Mouse (Mus musculus): ENCODE measurements around the gene Lmo4. TPM values are rescaled to one million over a fixed set of nuclear protein-coding genes. Genes with fewer than 3 reads are reported as not detected.
A peak's percentile ranks its signal among the peaks of the same experiment; 100 is the strongest.

Lmo4 gene
- polyA plus RNA-seq, 1 experiment from 2014 or later, result 53.2 TPM

DNA sequence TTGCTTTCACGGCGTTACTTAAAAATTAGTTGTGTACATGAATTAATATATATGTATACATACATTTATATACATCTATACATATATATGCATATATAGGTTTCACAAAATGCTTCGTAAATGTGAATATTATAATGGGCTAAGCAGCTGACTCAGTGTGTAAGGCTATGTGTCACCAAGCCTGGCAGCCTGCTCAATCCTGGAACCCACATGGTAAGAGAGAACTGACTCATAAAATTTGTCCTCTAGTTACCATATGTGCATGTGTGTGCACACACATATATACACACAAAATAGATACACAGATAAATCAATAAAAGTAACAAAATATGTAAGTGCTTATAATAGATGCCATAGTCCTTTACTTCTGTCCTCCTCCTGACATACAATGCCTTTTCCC lies 56.8 kb downstream of the Lmo4 start:
- H3K4me1 ChIP-seq (replicated peaks; ENCODE audit: insufficient read depth, low read length), result no peaks in the 10 kb centered on the region
- no peak overlapping the region for H3K27ac ChIP-seq
- H3K4me2 ChIP-seq (ENCODE audit: low read length), result no peak overlapping the region
- H3K4me3 ChIP-seq (replicated peaks; ENCODE audit: low read depth, low read length), result no peak overlapping the region
- no peaks in the 10 kb centered on the region for H3K27me3 ChIP-seq (ENCODE audit: insufficient read depth, low read length)
- no peak for TF ChIP-seq CTCF (IDR thresholded peaks at IDR 0.05; ENCODE audit: low read depth)
- DNase-seq (ENCODE audit: low spot score), result no peak
- 95% methylated on average over 3 of the region's 3 CpGs for WGBS
- H3K9me3 ChIP-seq (replicated peaks; ENCODE audit: low read length), result no peaks in the 10 kb centered on the region
- no peak overlapping the region for H3K9ac ChIP-seq (ENCODE audit: low read depth, low read length)
- no peak for ATAC-seq (replicated peaks; ENCODE audit: low FRiP score, low read depth)
- H3K36me3 ChIP-seq (ENCODE audit: insufficient read depth, low read length), result no peaks in the 10 kb centered on the region

DNA sequence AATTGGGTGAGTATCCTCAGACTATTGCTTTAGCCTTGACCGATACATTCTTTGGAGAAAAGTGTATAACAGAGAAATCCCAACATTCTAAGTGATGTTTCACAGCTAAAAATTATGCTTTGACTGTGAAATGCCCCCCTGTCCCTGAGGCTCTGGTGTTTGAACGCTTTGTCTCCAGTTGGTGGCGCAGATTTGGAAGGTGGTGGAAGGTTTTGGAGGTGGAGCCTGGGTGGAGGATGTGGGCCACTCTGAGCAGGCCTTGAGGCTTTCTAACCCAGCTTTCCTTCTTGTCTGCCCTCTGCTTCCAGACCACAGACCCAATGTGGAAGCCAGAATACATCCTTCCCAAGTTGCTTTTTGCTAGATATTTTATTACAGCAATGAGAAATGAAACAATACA lies 57.8 kb downstream of the Lmo4 start:
- Histone ChIP-seq H3K4me3 (replicated peaks; ENCODE audit: low read depth, low read length) (no peak overlapping the region), H3K9me3 (replicated peaks; ENCODE audit: low read length) (no peaks in the 10 kb centered on the region), H3K4me2 (ENCODE audit: low read length) (no peak overlapping the region), H3K4me1 (replicated peaks; ENCODE audit: insufficient read depth, low read length) (no peaks in the 10 kb centered on the region), H3K9ac (ENCODE audit: low read depth, low read length) (no peak overlapping the region), H3K36me3 (ENCODE audit: insufficient read depth, low read length) (no peaks in the 10 kb centered on the region), H3K27ac (no peak overlapping the region), H3K27me3 (ENCODE audit: insufficient read depth, low read length) (no peaks in the 10 kb centered on the region)
- ATAC-seq (replicated peaks; ENCODE audit: low FRiP score, low read depth), result no peak
- TF ChIP-seq CTCF (IDR thresholded peaks at IDR 0.05; ENCODE audit: low read depth), result no peak
- no peak for DNase-seq (ENCODE audit: low spot score)
- WGBS, result 91% methylated on average over 3 of the region's 3 CpGs

DNA sequence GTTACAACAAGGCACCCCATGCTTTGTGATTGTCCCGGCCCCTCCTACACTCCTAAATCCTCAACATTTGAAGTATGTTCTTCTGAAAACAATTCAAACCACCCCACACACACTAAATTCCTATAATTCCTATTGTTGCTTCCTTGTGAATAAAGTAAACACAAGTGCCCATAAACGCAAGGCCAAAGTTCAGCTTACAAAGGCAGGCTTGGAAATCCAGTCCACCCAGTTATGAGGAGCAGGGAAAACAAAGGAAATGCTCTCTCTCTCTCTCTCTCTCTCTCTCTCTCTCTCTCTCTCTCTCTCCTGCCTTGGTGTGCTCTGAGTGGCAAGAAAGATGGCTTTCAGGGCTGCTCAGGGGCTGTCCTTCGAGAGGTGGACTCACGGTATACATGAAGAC lies 61.0 kb downstream of the Lmo4 start:
- Histone ChIP-seq H3K27ac (no peak overlapping the region), H3K9me3 (replicated peaks; ENCODE audit: low read length) (no peaks in the 10 kb centered on the region), H3K4me3 (replicated peaks; ENCODE audit: low read depth, low read length) (no peak overlapping the region), H3K27me3 (ENCODE audit: insufficient read depth, low read length) (no peaks in the 10 kb centered on the region), H3K36me3 (ENCODE audit: insufficient read depth, low read length) (no peaks in the 10 kb centered on the region), H3K4me1 (replicated peaks; ENCODE audit: insufficient read depth, low read length) (no peaks in the 10 kb centered on the region), H3K9ac (ENCODE audit: low read depth, low read length) (no peak overlapping the region), H3K4me2 (ENCODE audit: low read length) (no peak overlapping the region)
- WGBS, result 71% methylated on average over 4 of the region's 4 CpGs
- no peak for TF ChIP-seq CTCF (IDR thresholded peaks at IDR 0.05; ENCODE audit: low read depth)
- peak; percentile 48 for DNase-seq (ENCODE audit: low spot score)
- no peak for ATAC-seq (replicated peaks; ENCODE audit: low FRiP score, low read depth)

DNA sequence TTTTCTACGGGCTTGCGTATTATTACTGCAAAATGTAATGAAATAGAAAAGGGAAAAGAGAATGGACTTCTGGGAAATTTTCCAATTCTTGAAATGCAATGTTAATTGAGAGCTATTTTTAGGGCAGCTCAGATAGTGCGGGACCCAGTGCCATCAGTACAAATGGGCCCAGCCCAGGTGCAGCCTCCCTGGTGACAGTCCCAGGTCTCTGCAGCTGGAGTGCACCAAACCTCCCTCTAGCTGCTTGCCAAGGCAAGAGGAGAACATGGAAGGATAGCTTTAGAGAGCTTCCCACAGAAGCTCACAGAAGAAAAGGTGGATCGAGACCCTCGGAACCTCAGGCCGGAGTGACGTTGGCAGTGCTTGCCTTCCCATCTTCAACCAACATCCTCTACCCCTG lies 62.1 kb downstream of the Lmo4 start:
- Histone ChIP-seq H3K4me3 (replicated peaks; ENCODE audit: low read depth, low read length) (no peak overlapping the region), H3K9me3 (replicated peaks; ENCODE audit: low read length) (no peaks in the 10 kb centered on the region), H3K36me3 (ENCODE audit: insufficient read depth, low read length) (no peaks in the 10 kb centered on the region), H3K27ac (no peak overlapping the region), H3K4me1 (replicated peaks; ENCODE audit: insufficient read depth, low read length) (no peaks in the 10 kb centered on the region), H3K9ac (ENCODE audit: low read depth, low read length) (no peak overlapping the region), H3K4me2 (ENCODE audit: low read length) (no peak overlapping the region), H3K27me3 (ENCODE audit: insufficient read depth, low read length) (no peaks in the 10 kb centered on the region)
- no peak for TF ChIP-seq CTCF (IDR thresholded peaks at IDR 0.05; ENCODE audit: low read depth)
- DNase-seq (ENCODE audit: low spot score), result no peak
- 91% methylated on average over 7 of the region's 7 CpGs for WGBS
- no peak for ATAC-seq (replicated peaks; ENCODE audit: low FRiP score, low read depth)

DNA sequence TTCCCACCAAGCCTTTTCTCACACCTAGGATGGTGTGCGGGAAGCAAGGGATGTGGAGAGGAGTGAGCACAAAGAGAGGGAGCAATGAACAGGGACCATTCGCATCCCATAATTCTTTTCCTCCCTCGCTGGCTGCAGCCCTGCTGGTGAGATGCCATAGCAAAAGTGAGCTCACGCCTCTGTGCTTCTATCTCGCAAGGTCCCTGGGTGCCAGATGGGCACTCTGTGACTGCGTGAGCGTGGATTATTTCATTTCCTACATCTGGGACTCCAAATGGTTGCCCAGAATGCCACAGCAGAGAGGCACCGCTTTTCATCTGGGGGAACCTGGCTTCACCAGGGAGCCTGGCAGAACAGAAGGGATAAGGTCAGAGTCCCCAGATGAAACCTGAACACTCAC lies 63.2 kb downstream of the Lmo4 start:
- H3K9me3 ChIP-seq (replicated peaks; ENCODE audit: low read length), result no peaks in the 10 kb centered on the region
- H3K27ac ChIP-seq, result no peak overlapping the region
- DNase-seq (ENCODE audit: low spot score), result no peak
- TF ChIP-seq CTCF (IDR thresholded peaks at IDR 0.05; ENCODE audit: low read depth), result no peak
- WGBS, result 87% methylated on average over 8 of the region's 8 CpGs
- no peak overlapping the region for H3K4me2 ChIP-seq (ENCODE audit: low read length)
- H3K36me3 ChIP-seq (ENCODE audit: insufficient read depth, low read length), result no peaks in the 10 kb centered on the region
- no peaks in the 10 kb centered on the region for H3K27me3 ChIP-seq (ENCODE audit: insufficient read depth, low read length)
- no peak overlapping the region for H3K9ac ChIP-seq (ENCODE audit: low read depth, low read length)
- no peaks in the 10 kb centered on the region for H3K4me1 ChIP-seq (replicated peaks; ENCODE audit: insufficient read depth, low read length)
- no peak for ATAC-seq (replicated peaks; ENCODE audit: low FRiP score, low read depth)
- H3K4me3 ChIP-seq (replicated peaks; ENCODE audit: low read depth, low read length), result no peak overlapping the region

DNA sequence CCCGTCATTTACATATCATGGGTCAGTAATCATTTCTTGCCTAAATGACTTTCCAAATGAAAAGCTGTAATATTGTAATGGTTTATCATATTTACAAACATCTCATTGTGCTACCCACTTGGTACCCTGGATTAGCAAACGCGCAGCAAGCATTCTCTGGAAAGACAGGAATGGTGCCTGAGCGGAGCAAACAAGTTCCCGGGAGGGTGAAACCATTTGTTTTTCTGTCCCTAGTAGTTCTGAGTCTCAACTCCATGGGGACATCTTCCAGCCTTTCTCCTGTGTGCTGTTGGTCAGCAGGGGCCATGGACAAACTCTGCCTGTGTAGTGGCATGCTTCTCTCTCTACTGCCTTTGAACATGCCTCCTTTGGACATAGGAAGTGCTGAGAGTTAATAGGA lies 64.2 kb downstream of the Lmo4 start:
- Histone ChIP-seq H3K9me3 (replicated peaks; ENCODE audit: low read length) (no peaks in the 10 kb centered on the region), H3K27ac (no peak overlapping the region), H3K4me3 (replicated peaks; ENCODE audit: low read depth, low read length) (no peak overlapping the region), H3K4me2 (ENCODE audit: low read length) (no peak overlapping the region), H3K36me3 (ENCODE audit: insufficient read depth, low read length) (no peaks in the 10 kb centered on the region), H3K4me1 (replicated peaks; ENCODE audit: insufficient read depth, low read length) (no peaks in the 10 kb centered on the region), H3K27me3 (ENCODE audit: insufficient read depth, low read length) (no peaks in the 10 kb centered on the region), H3K9ac (ENCODE audit: low read depth, low read length) (no peak overlapping the region)
- WGBS, result 80% methylated on average over 5 of the region's 5 CpGs
- ATAC-seq (replicated peaks; ENCODE audit: low FRiP score, low read depth) (no peak), DNase-seq (ENCODE audit: low spot score) (no peak)
- TF ChIP-seq CTCF (IDR thresholded peaks at IDR 0.05; ENCODE audit: low read depth), result no peak

DNA sequence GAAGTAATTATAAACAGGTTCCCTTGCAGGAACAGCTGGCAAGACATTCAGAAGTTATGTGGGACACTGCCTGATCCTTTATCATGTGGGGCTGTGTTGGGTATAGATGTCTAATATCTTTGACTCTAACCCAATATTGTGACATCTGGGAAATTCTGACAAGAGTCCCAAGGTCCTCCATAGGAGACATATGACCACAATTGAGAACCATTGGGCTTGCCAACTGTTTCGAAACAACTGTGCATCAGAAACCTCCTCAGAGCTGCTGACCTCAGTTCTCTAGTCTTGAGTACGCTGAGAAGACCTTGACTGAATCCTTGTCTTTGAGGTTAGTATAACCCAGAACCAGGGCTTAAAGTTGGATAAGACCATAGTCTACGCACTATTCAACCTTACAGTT lies 66.4 kb downstream of the Lmo4 start:
- Histone ChIP-seq H3K9me3 (replicated peaks; ENCODE audit: low read length) (no peaks in the 10 kb centered on the region), H3K4me2 (ENCODE audit: low read length) (no peak overlapping the region), H3K4me3 (replicated peaks; ENCODE audit: low read depth, low read length) (no peak overlapping the region), H3K4me1 (replicated peaks; ENCODE audit: insufficient read depth, low read length) (no peaks in the 10 kb centered on the region), H3K36me3 (ENCODE audit: insufficient read depth, low read length) (no peaks in the 10 kb centered on the region), H3K9ac (ENCODE audit: low read depth, low read length) (no peak overlapping the region), H3K27ac (no peak overlapping the region), H3K27me3 (ENCODE audit: insufficient read depth, low read length) (no peaks in the 10 kb centered on the region)
- ATAC-seq (replicated peaks; ENCODE audit: low FRiP score, low read depth) (no peak), DNase-seq (ENCODE audit: low spot score) (no peak)
- TF ChIP-seq CTCF (IDR thresholded peaks at IDR 0.05; ENCODE audit: low read depth), result no peak
- WGBS, result 94% methylated on average over 3 of the region's 3 CpGs

All from kidney, postnatal 0 days (tissue).